Mouse (Mus musculus) liver, embryonic 16.5 days (tissue): ENCODE data around the gene Rims1. TPM values are rescaled to one million over a fixed set of nuclear protein-coding genes. Genes with fewer than 3 reads are reported as not detected.

Experiments
- ATAC-seq: fragments of 200-750 bp; cut with Nextera tagmentation; 2 replicates; pipeline ENCODE4 v1.8.0; 2017; ENCODE audit warnings: low read depth, mild to moderate bottlenecking, moderate number of reproducible peaks, moderate library complexity
- H3K27ac ChIP-seq: fragments of 300-500 bp; sonication (generic); 2 replicates; pipeline ENCODE4 v1.5.1; 2014; ENCODE audit warnings: mild to moderate bottlenecking, low read length
- H3K27me3 ChIP-seq: fragments of 300-500 bp; sonication (generic); 2 replicates; pipeline ENCODE4 v1.6.1; 2014; ENCODE audit warnings: low read depth, low read length, mixed read lengths; ENCODE audit not compliant: control insufficient read depth, insufficient read depth
- H3K36me3 ChIP-seq: fragments of 300-500 bp; sonication (generic); 2 replicates; pipeline ENCODE4 v1.6.1; 2014; ENCODE audit warnings: mild to moderate bottlenecking; ENCODE audit not compliant: control insufficient read depth, insufficient read depth
- H3K4me1 ChIP-seq: fragments of 300-500 bp; sonication (generic); 2 replicates; pipeline ENCODE4 v1.6.1; 2014; ENCODE audit warnings: low read depth, low read length, mixed read lengths; ENCODE audit not compliant: control insufficient read depth
- H3K4me2 ChIP-seq: fragments of 300-500 bp; sonication (generic); 2 replicates; pipeline ENCODE4 v1.6.1; 2014; ENCODE audit warnings: low read depth, low read length, mixed read lengths
- H3K4me3 ChIP-seq: fragments of 300-500 bp; sonication (generic); 2 replicates; pipeline ENCODE4 v1.5.1; 2014; ENCODE audit warnings: low read depth, mild to moderate bottlenecking, low read length
- H3K9ac ChIP-seq: fragments of 300-500 bp; sonication (generic); 2 replicates; pipeline ENCODE4 v1.6.1; 2014; ENCODE audit warnings: low read depth, low read length
- H3K9me3 ChIP-seq: fragments of 300-500 bp; sonication (generic); replicated peaks from 2 replicates; pipeline ENCODE4 v1.6.1; 2016; ENCODE audit warnings: low read length; ENCODE audit not compliant: control insufficient read depth
- WGBS: fragments of 180-500 bp; shearing (Covaris S2); extraction: QIAGEN DNeasy Blood & Tissue Kit; methylation state at CpG from one replicate; pipeline ENCODE4 v1.1.7; 2014; ENCODE audit not compliant: insufficient replicate concordance; 5-methylcytosine and 5-hydroxymethylcytosine counted together
- polyA plus RNA-seq: library from polyadenylated mRNA; unstranded; fragments of >200 nt; fragmentation: Nextera tagmentation; extraction: Ambion mirVana; gene quantifications from 2 replicates; pipeline ENCODE4 v1.2.1, GENCODE M21; 2015

Gene Rims1
- polyA plus RNA-seq, 1 experiment from 2014 or later: 0.08 TPM

GRCm38 (mm10) chr1:22728207-22728606 lies 77.6 kb downstream of the Rims1 start:
- no peaks in the 10 kb centered on the region for H3K36me3 ChIP-seq
- H3K27ac ChIP-seq: no peak overlapping the region
- H3K4me3 ChIP-seq: no peak overlapping the region
- H3K4me1 ChIP-seq: no peaks in the 10 kb centered on the region
- H3K9ac ChIP-seq: no peak overlapping the region
- ATAC-seq: no peak
- no peak overlapping the region for H3K4me2 ChIP-seq
- 44% methylated on average over 4 of the region's 4 CpGs for WGBS
- no peaks in the 10 kb centered on the region for H3K27me3 ChIP-seq
- H3K9me3 ChIP-seq: no peaks in the 10 kb centered on the region

DNA sequence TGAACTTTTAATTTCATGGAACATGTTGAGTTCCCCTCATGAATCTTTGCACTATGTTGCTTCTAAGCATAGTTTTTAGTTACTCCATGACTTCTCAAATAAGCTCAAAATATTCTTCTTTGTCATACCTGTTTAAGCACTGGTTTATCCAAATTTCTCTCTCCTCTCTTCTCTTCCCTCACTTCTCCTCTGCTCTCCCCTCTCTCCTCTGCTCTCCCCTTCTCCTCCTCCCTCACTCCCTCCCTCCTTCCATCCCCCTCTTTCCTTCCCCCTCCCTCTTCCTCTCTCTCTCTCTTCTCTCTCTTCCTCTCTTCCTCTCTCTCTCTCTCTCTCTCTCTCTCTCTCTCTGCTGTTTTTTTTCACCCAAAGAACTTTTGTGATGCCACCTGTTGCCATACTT lies 84.1 kb downstream of the Rims1 start:
- Histone ChIP-seq H3K9ac (no peak overlapping the region), H3K9me3 (no peaks in the 10 kb centered on the region), H3K4me2 (no peak overlapping the region), H3K36me3 (no peaks in the 10 kb centered on the region), H3K27me3 (no peaks in the 10 kb centered on the region), H3K4me1 (no peaks in the 10 kb centered on the region), H3K4me3 (no peak overlapping the region), H3K27ac (no peak overlapping the region)
- no peak for ATAC-seq

GRCm38 (mm10) chr1:22720714-22721113 lies 85.1 kb downstream of the Rims1 start:
- no peaks in the 10 kb centered on the region for H3K4me1 ChIP-seq
- H3K4me3 ChIP-seq: no peak overlapping the region
- H3K9me3 ChIP-seq: no peaks in the 10 kb centered on the region
- H3K27me3 ChIP-seq: no peaks in the 10 kb centered on the region
- H3K4me2 ChIP-seq: no peak overlapping the region
- 45% methylated on average over 2 of the region's 2 CpGs for WGBS
- no peaks in the 10 kb centered on the region for H3K36me3 ChIP-seq
- no peak overlapping the region for H3K9ac ChIP-seq
- H3K27ac ChIP-seq: no peak overlapping the region
- no peak for ATAC-seq

- H3K9ac ChIP-seq: no peak overlapping the region
- H3K4me2 ChIP-seq: no peak overlapping the region
- no peak overlapping the region for H3K27ac ChIP-seq
- ATAC-seq: no peak
- no peaks in the 10 kb centered on the region for H3K9me3 ChIP-seq
- no peaks in the 10 kb centered on the region for H3K36me3 ChIP-seq
- H3K4me1 ChIP-seq: no peaks in the 10 kb centered on the region
- no peaks in the 10 kb centered on the region for H3K27me3 ChIP-seq
- WGBS: 22% methylated on average over 2 of the region's 2 CpGs
- no peak overlapping the region for H3K4me3 ChIP-seq
Observed at GRCm38 (mm10) chr1:22709461-22709860, 96.3 kb downstream of the Rims1 start.

DNA sequence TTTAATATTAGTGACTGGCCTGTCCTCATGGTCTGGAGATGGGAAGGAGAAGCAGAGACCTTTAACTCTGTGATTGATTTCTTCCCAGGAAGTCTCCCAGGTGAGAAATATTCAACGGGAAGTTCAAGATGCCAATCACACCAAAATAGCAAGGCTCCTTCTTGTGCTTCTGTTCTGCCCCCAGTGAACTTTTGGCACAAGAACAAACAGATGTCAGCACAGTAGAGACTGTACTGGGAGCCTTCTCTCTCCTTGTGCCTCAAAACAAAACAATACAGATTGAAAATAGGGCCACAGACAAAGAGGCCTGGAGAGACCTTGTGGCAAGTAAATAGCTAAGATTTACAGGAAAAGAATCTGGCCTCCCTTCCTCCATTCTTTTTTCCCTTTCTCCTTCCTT lies 110.7 kb downstream of the Rims1 start:
- Histone ChIP-seq H3K27me3 (no peaks in the 10 kb centered on the region), H3K9ac (no peak overlapping the region), H3K9me3 (no peaks in the 10 kb centered on the region), H3K36me3 (no peaks in the 10 kb centered on the region), H3K4me1 (no peaks in the 10 kb centered on the region), H3K4me2 (no peak overlapping the region), H3K4me3 (no peak overlapping the region), H3K27ac (no peak overlapping the region)
- WGBS: 29% methylated on average over 1 of the region's 1 CpGs
- ATAC-seq: no peak

DNA sequence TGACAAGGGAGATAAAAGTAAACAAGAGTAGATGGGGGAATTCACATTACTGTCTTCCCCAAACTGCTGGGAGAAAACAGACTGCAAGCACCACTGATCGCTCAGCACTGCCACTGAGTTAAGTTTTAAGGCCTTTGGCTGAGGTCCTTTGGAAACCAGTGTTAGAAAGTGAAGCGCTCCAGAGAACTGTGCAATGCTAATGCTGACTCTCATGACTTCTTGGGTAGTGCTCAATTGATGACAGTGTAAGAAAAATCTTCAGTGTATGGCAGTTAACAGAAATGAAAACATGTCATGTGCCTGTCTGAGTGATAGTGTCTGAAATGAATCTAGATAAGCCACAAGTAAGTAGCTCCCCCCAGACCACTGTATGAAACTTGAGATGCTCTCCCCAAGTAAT lies 111.3 kb downstream of the Rims1 start:
- Histone ChIP-seq H3K4me2 (no peak overlapping the region), H3K4me3 (no peak overlapping the region), H3K9me3 (no peaks in the 10 kb centered on the region), H3K36me3 (no peaks in the 10 kb centered on the region), H3K27me3 (no peaks in the 10 kb centered on the region), H3K4me1 (no peaks in the 10 kb centered on the region), H3K27ac (no peak overlapping the region), H3K9ac (no peak overlapping the region)
- WGBS: 54% methylated on average over 2 of the region's 2 CpGs
- no peak for ATAC-seq

- no peaks in the 10 kb centered on the region for H3K9me3 ChIP-seq
- H3K27ac ChIP-seq: no peak overlapping the region
- WGBS: 60% methylated on average over 4 of the region's 4 CpGs
- no peaks in the 10 kb centered on the region for H3K36me3 ChIP-seq
- H3K4me1 ChIP-seq: no peaks in the 10 kb centered on the region
- ATAC-seq: no peak
- H3K9ac ChIP-seq: no peak overlapping the region
- H3K27me3 ChIP-seq: no peaks in the 10 kb centered on the region
- H3K4me3 ChIP-seq: no peak overlapping the region
- no peak overlapping the region for H3K4me2 ChIP-seq
Observed at GRCm38 (mm10) chr1:22683455-22683854, 122.3 kb downstream of the Rims1 start.

DNA sequence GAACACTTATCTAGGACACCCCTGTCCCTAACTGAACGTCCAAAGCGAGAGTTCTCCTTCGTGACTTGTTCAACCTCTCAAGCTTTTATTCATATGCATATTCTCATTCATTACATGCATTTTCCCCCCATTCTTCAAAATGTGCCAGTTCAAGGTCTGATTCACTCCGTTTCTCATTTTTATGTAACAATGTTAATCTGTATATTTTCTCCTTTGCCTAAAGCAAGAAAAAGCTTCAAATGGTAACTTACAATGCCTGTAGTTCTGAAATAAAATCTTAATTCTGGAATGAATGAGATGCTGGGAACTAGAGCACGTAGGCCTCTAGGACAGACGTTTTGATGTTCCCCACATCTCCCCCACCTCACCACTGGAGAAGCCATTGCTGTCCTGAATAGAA lies 141.6 kb downstream of the Rims1 start:
- WGBS: 67% methylated on average over 6 of the region's 6 CpGs
- no peaks in the 10 kb centered on the region for H3K27me3 ChIP-seq
- no peak overlapping the region for H3K9ac ChIP-seq
- H3K27ac ChIP-seq: no peak overlapping the region
- no peak overlapping the region for H3K4me2 ChIP-seq
- H3K4me1 ChIP-seq: no peaks in the 10 kb centered on the region
- no peak overlapping the region for H3K4me3 ChIP-seq
- ATAC-seq: no peak
- H3K9me3 ChIP-seq: no peaks in the 10 kb centered on the region
- no peaks in the 10 kb centered on the region for H3K36me3 ChIP-seq

GRCm38 (mm10) chr1:22661825-22662224 lies 144.0 kb downstream of the Rims1 start:
- Histone ChIP-seq H3K9ac (no peak overlapping the region), H3K27me3 (no peaks in the 10 kb centered on the region), H3K27ac (no peak overlapping the region), H3K4me3 (no peak overlapping the region), H3K36me3 (no peaks in the 10 kb centered on the region), H3K4me2 (no peak overlapping the region), H3K9me3 (no peaks in the 10 kb centered on the region), H3K4me1 (no peaks in the 10 kb centered on the region)
- 58% methylated on average over 3 of the region's 3 CpGs for WGBS
- ATAC-seq: no peak

GRCm38 (mm10) chr1:22655983-22656382 lies 149.8 kb downstream of the Rims1 start:
- ATAC-seq: no peak
- H3K9ac ChIP-seq: no peak overlapping the region
- no peak overlapping the region for H3K4me3 ChIP-seq
- no peaks in the 10 kb centered on the region for H3K9me3 ChIP-seq
- H3K4me1 ChIP-seq: no peaks in the 10 kb centered on the region
- no peaks in the 10 kb centered on the region for H3K27me3 ChIP-seq
- H3K27ac ChIP-seq: no peak overlapping the region
- no peaks in the 10 kb centered on the region for H3K36me3 ChIP-seq
- H3K4me2 ChIP-seq: no peak overlapping the region
